Mouse (Mus musculus) bone marrow, adult 2 months (tissue): ENCODE results near the gene St8sia1. TPM values are rescaled to one million over a fixed set of nuclear protein-coding genes. Genes with fewer than 3 reads are reported as not detected.

Experiments used
- H3K27ac ChIP-seq: fragments of 200-500 bp; 2 replicates; pipeline ENCODE4 v1.5.1; 2012; ENCODE audit warnings: low read depth, mild to moderate bottlenecking, control low read depth, inconsistent platforms, low read length; ENCODE audit not compliant: control insufficient read depth, poor library complexity, insufficient read depth
- H3K4me1 ChIP-seq: fragments of 200-500 bp; 2 replicates; pipeline ENCODE4 v1.6.1; 2011; ENCODE audit warnings: low read length; ENCODE audit not compliant: control insufficient read depth, insufficient read depth
- H3K4me3 ChIP-seq: fragments of 200-500 bp; replicated peaks from 2 replicates; pipeline ENCODE3; 2011; ENCODE audit warnings: mild to moderate bottlenecking, low read depth, low read length, control low read depth; ENCODE audit not compliant: control insufficient read depth
- CTCF ChIP-seq: fragments of 200-500 bp; IDR thresholded peaks from 2 replicates; pipeline ENCODE4 v1.5.1; 2011; ENCODE audit warnings: low read length, control low read depth; ENCODE audit not compliant: control insufficient read depth, insufficient read depth
- POLR2A ChIP-seq: fragments of 200-500 bp; IDR thresholded peaks from 2 replicates; pipeline ENCODE4 v1.6.1; 2011; ENCODE audit warnings: low read depth, mild to moderate bottlenecking, control low read depth, low read length, borderline replicate concordance; ENCODE audit not compliant: control insufficient read depth
- WGBS: fragments of 180-500 bp; shearing (Covaris S2); methylation state at CpG from one replicate; pipeline ENCODE4 v1.1.7; 2018; 5-methylcytosine and 5-hydroxymethylcytosine counted together
- polyA plus RNA-seq: library from polyadenylated mRNA; stranded (reverse); fragments of >200 nt; gene quantifications from 2 replicates; pipeline ENCODE4 v1.2.4, GENCODE M21; 2011; ENCODE audit warnings: low replicate concordance; ENCODE audit not compliant: missing spikeins, insufficient read depth, insufficient read length

Gene St8sia1
- polyA plus RNA-seq, 1 experiment: 0.47 TPM

DNA sequence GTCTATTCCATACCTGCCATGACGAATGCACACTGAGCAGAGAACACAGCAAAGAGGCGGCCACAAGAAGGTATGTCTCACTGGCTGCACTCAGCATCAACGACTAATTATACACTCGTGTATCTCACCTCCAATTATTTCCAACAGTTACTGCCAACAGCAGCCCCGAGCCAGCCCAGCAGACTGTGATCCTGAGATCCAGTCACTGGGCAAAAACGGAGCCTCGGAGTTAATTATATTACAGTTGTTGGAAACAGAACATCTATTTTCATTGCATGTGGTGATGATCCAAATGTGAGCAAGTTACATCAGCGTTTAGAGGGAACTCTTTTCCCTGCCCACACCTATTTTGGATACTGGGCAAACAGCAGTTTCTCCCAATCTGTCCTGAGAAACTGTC lies 113.8 kb downstream of the St8sia1 start:
- Histone ChIP-seq H3K4me3 (no peak overlapping the region), H3K4me1 (no peaks in the 10 kb centered on the region; the same call in 1 of the 2 replicates), H3K27ac (no peak overlapping the region)
- TF ChIP-seq POLR2A (no peak), CTCF (no peak)
- 81% methylated on average over 8 of the region's 8 CpGs for WGBS

DNA sequence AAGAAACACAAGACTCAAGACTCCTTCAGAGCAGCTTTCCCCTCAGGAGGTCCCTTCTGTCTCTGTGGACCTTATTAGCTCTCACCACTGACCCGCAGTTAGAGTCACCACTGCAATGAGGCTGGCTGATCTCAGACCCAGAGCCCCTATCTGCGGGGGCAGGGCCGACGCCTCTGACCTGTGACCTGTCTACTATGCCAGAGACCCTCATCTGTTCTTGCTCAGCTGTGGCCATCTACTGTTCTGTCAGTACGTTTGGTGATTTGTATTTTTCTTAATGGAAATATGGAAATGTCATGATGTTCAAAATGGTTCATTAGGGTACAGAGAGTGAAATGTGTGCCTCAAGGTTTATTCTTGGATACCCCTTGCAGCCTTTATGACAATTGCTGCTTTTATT lies 114.9 kb downstream of the St8sia1 start:
- WGBS: 82% methylated on average over 5 of the region's 5 CpGs

DNA sequence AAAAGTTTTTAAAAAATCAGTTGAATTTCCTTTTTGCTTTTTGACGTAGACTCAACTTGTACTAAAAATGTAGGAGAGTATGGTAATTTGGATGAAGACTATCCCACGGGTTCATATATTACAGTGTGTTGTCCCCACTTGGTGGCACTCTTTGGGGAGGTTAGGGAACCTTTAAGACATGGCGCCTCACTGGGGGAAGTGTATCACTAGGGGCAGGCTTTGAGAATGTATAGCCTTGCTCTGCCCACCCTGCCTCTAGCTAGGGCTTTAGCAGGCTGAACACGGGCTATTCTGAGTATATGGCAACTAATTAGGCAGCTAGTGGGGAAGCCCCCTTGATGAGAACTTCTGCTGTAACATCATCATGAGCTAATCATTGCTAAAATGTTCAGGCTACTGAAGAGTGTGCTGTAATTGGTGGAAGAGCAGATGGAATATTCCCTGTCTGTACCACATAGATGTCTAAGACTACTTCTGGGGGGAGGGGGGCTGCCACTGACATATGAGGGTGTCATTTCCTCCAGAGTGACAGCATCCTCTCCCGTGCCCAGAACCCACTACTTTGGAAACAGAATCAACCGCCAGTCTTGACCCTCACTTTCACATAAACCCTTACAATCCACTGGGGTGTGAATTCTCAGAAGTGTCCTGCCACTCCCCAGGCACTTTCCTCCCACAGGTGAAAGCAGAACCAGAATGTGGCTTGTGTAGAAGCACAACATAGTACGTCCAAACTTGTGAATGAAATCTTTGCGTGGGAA lies 116.2 kb downstream of the St8sia1 start:
- TF ChIP-seq POLR2A: no peak
- Histone ChIP-seq H3K4me1 (no peaks in the 10 kb centered on the region), H3K27ac (no peak overlapping the region), H3K4me3 (no peak overlapping the region)
- WGBS: 70% methylated on average over 8 of the region's 8 CpGs

More for the DNA sequence above, 114.9 kb downstream of the St8sia1 start:
- Histone ChIP-seq H3K4me3 (no peak overlapping the region), H3K4me1 (no peaks in the 10 kb centered on the region; the same call in 1 of the 2 replicates), H3K27ac (no peak overlapping the region)
- TF ChIP-seq POLR2A (no peak), CTCF (no peak)

DNA sequence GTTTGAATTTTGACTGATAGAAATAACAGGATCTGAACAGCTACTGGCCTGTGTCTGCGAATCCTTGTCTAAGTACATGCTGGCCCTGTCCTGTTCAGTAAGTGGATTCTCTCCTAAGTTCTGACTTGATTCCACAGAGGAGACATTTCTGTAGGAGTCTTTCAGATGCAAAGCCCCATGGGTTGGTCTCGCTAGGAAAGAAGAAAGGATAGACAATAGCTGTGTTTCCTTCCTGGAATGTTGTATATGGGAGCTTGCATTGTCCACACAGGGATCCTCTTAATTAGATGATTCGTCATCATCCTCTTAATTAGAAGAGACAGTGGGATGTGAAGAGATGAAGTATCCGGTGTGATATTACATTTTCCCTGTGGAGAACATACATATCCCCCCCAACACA lies 117.4 kb downstream of the St8sia1 start:
- no peak for TF ChIP-seq POLR2A
- TF ChIP-seq CTCF: no peak
- no peak overlapping the region for H3K4me3 ChIP-seq
- H3K4me1 ChIP-seq: no peaks in the 10 kb centered on the region
- H3K27ac ChIP-seq: no peak overlapping the region
- WGBS: 87% methylated on average over 4 of the region's 4 CpGs

DNA sequence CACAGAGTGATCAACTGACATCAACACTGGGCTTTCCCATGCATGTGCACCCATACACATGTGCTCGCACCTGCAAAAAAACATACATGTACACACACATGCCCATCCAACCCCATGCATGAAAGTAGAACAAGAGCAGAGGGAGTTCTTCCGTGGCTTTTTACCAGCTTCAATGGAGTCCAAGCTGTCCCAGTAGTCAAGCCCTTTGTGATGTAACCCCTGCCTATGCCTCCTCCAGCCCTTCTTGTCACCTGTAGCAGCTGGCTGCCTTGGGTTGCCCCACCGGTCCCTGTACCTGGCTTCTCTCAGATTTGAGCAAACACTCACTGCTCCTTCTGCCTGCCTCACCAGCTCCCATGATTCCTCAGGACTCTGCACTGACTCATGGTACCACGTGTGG lies 119.2 kb downstream of the St8sia1 start:
- no peak overlapping the region for H3K4me3 ChIP-seq
- H3K4me1 ChIP-seq: no peaks in the 10 kb centered on the region
- TF ChIP-seq CTCF (no peak), POLR2A (no peak)
- no peak overlapping the region for H3K27ac ChIP-seq
- WGBS: 83% methylated on average over 4 of the region's 4 CpGs

DNA sequence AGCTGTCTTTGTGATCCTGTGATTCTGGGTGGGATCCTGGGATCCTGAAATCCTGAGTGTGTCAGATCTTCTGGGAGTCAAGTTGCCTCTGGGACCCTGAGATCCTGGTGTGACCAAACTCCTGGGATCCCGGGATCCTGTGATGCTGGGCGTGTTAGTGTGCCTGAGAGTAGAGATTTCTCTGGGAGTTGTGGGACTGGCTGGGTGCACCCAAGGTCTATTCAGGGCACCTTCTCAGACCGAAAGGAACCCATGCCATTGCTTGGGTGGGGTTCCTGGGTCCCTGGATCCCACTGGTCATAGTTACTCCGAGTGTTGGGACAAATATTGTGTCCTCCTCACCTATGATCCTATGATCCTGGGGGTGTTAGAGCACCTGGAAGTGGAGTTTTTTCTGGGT lies 120.2 kb downstream of the St8sia1 start:
- TF ChIP-seq POLR2A (no peak), CTCF (no peak)
- WGBS: 81% methylated on average over 4 of the region's 4 CpGs
- H3K4me3 ChIP-seq: no peak overlapping the region
- H3K27ac ChIP-seq: no peak overlapping the region
- H3K4me1 ChIP-seq: no peaks in the 10 kb centered on the region

DNA sequence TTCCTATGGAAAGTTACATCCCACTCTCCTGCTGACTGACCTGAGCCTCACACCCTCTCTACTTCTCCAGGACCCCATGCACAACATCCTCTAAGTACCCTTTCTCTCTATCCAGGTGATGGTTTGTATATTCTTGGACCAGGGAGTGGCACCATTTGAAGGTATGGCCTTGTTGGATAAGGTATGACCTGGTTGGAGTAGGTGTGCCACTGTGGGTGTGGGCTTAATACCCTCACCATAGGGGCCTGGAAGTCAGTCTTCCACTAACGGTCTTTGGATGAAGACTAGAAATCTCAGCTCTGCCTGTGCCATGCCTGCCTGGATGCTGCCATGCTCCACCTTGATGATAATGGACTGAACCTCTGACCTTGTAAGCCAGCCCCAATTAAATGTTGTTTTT lies 125.8 kb downstream of the St8sia1 start:
- Histone ChIP-seq H3K4me3 (no peak overlapping the region), H3K4me1 (no peaks in the 10 kb centered on the region), H3K27ac (no peak overlapping the region)
- no peak for TF ChIP-seq POLR2A
- TF ChIP-seq CTCF: no peak
- 87% methylated on average over 1 of the region's 1 CpGs for WGBS

DNA sequence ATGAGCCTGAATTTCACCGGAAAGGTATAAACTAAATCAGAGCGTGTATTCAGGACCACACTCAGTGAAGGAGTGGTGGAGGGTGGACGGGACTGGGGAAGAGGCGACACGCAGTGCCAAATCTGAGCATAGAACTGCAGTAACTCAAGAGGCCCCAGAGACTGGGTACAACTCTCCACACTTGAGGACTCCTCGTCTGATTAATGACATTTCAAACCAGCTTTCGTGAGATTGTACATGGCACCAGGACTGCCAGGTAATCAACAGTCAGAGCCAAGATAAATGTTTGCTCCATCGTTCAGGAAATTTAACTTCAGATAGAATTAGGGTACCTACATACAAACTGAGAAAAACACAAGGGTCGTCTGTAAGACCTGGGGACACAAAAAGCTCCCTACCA lies 126.9 kb downstream of the St8sia1 start:
- 80% methylated on average over 9 of the region's 9 CpGs for WGBS
- Histone ChIP-seq H3K4me1 (no peaks in the 10 kb centered on the region), H3K27ac (no peak overlapping the region), H3K4me3 (no peak overlapping the region)
- TF ChIP-seq CTCF (no peak), POLR2A (no peak)

DNA sequence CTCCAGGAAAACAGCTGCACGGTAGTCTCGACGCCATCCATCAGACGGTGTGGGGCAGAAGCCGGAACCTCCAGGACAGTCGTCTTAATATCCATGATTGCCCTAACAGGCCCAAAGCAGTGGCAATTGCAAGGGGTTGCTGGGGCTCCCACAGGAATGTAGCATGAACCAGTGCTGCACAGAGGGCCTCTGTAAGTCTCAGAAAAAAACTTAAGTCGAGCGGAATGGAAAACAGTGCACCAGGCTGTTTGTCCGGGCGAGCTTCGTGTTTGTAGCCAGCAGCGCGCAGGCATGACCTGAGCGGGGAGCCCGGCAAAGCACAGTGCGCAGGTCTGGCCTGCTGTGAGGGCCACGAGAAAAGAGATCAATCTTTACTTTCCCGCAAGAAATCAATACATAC lies 128.5 kb downstream of the St8sia1 start:
- Histone ChIP-seq H3K4me1 (peaks cover 2% of the 10 kb centered on the region), H3K4me3 (no peak overlapping the region), H3K27ac (no peak overlapping the region)
- TF ChIP-seq POLR2A (no peak), CTCF (no peak)
- 86% methylated on average over 18 of the region's 18 CpGs for WGBS
